Mouse (Mus musculus): ENCODE measurements around the gene Ptcd2. TPM values are rescaled to one million over a fixed set of nuclear protein-coding genes. Genes with fewer than 3 reads are reported as not detected.

Ptcd2 gene
- polyA plus RNA-seq, 2 experiments: 24.0 to 41.3 TPM

- peaks cover 29% of the 10 kb centered on the region for H3K36me3 ChIP-seq (ENCODE audit: control insufficient read depth, insufficient read depth, low read length)
Measured at GRCm38 (mm10) chr13:99351596-99351995, 7.1 kb upstream of the Ptcd2 start.

GRCm38 (mm10) chr13:99351186-99351585, 6.7 kb upstream of the Ptcd2 start:
- no peak overlapping the region for H3K4me3 ChIP-seq (replicated peaks; ENCODE audit: low read length)
- DNase-seq (ENCODE audit: low spot score): no peak
- ATAC-seq (ENCODE audit: low FRiP score, low read depth): no peak
- H3K36me3 ChIP-seq (ENCODE audit: control insufficient read depth, insufficient read depth, low read length): peaks cover 25% of the 10 kb centered on the region
- 0 out of 2 replicates have a peak, but pooled peaks cover 2% of the 10 kb centered on the region for H3K4me1 ChIP-seq (ENCODE audit: control insufficient read depth, insufficient read depth, low read length)
- no peak for TF ChIP-seq POLR2A (IDR thresholded peaks at IDR 0.05; ENCODE audit: borderline replicate concordance, extremely low read depth, insufficient read depth, insufficient read length)
- H3K27ac ChIP-seq (replicated peaks; ENCODE audit: low read depth, low read length): no peak overlapping the region
- 50% methylated on average over 8 of the region's 8 CpGs for WGBS
- no peak overlapping the region for H3K4me2 ChIP-seq (replicated peaks; ENCODE audit: low read depth, low read length, severe bottlenecking)
- H3K27me3 ChIP-seq (ENCODE audit: control insufficient read depth, insufficient read depth, low read length): no peaks in the 10 kb centered on the region
- H3K9ac ChIP-seq (ENCODE audit: low read depth, low read length, severe bottlenecking): no peak overlapping the region
- H3K9me3 ChIP-seq (ENCODE audit: control insufficient read depth, low read length): no peaks in the 10 kb centered on the region

More at GRCm38 (mm10) chr13:99351596-99351995, 7.1 kb upstream of the Ptcd2 start:
- no peaks in the 10 kb centered on the region for H3K9me3 ChIP-seq (ENCODE audit: control insufficient read depth, low read length)
- H3K9ac ChIP-seq (ENCODE audit: low read depth, low read length, severe bottlenecking): no peak overlapping the region
- no peak for TF ChIP-seq POLR2A (IDR thresholded peaks at IDR 0.05; ENCODE audit: borderline replicate concordance, extremely low read depth, insufficient read depth, insufficient read length)
- no peaks in the 10 kb centered on the region for H3K27me3 ChIP-seq (ENCODE audit: control insufficient read depth, insufficient read depth, low read length)
- DNase-seq (ENCODE audit: low spot score): no peak
- 0 out of 2 replicates have a peak, but pooled peaks cover 2% of the 10 kb centered on the region for H3K4me1 ChIP-seq (ENCODE audit: control insufficient read depth, insufficient read depth, low read length)
- no peak overlapping the region for H3K27ac ChIP-seq (replicated peaks; ENCODE audit: low read depth, low read length)
- no peak overlapping the region for H3K4me3 ChIP-seq (replicated peaks; ENCODE audit: low read length)
- no peak for ATAC-seq (ENCODE audit: low FRiP score, low read depth)
- WGBS: 78% methylated on average over 3 of the region's 3 CpGs
- no peak overlapping the region for H3K4me2 ChIP-seq (replicated peaks; ENCODE audit: low read depth, low read length, severe bottlenecking)

GRCm38 (mm10) chr13:99350009-99350408, 5.5 kb upstream of the Ptcd2 start:
- Histone ChIP-seq H3K27ac (replicated peaks; ENCODE audit: low read depth, low read length) (no peak overlapping the region), H3K9ac (ENCODE audit: low read depth, low read length, severe bottlenecking) (no peak overlapping the region), H3K4me2 (replicated peaks; ENCODE audit: low read depth, low read length, severe bottlenecking) (no peak overlapping the region), H3K9me3 (ENCODE audit: control insufficient read depth, low read length) (no peaks in the 10 kb centered on the region), H3K36me3 (ENCODE audit: control insufficient read depth, insufficient read depth, low read length) (peaks cover 20% of the 10 kb centered on the region), H3K4me1 (ENCODE audit: control insufficient read depth, insufficient read depth, low read length) (peaks cover 8% of the 10 kb centered on the region), H3K27me3 (ENCODE audit: control insufficient read depth, insufficient read depth, low read length) (no peaks in the 10 kb centered on the region), H3K4me3 (replicated peaks; ENCODE audit: low read length) (no peak overlapping the region)
- DNase-seq (ENCODE audit: low spot score) (no peak), ATAC-seq (ENCODE audit: low FRiP score, low read depth) (no peak)
- TF ChIP-seq POLR2A (IDR thresholded peaks at IDR 0.05; ENCODE audit: borderline replicate concordance, extremely low read depth, insufficient read depth, insufficient read length): no peak
- whole genome bisulfite sequencing: 91% methylated on average over 6 of the region's 6 CpGs

GRCm38 (mm10) chr13:99343876-99344598, 468 bp downstream of the Ptcd2 start:
- Histone ChIP-seq H3K4me3 (replicated peaks; ENCODE audit: low read length) (peak overlapping the region; percentile 73), H3K27ac (replicated peaks; ENCODE audit: low read depth, low read length) (peak overlapping the region; percentile 74), H3K27me3 (ENCODE audit: control insufficient read depth, insufficient read depth, low read length) (no peaks in the 10 kb centered on the region), H3K9me3 (ENCODE audit: control insufficient read depth, low read length) (no peaks in the 10 kb centered on the region), H3K4me2 (replicated peaks; ENCODE audit: low read depth, low read length, severe bottlenecking) (peak overlapping the region; percentile 76), H3K36me3 (ENCODE audit: control insufficient read depth, insufficient read depth, low read length) (peaks cover 44% of the 10 kb centered on the region), H3K9ac (ENCODE audit: low read depth, low read length, severe bottlenecking) (peak overlapping the region; percentile 80), H3K4me1 (ENCODE audit: control insufficient read depth, insufficient read depth, low read length) (peaks cover 12% of the 10 kb centered on the region)
- DNase-seq (ENCODE audit: low spot score) (no peak), ATAC-seq (ENCODE audit: low FRiP score, low read depth) (peak; percentile 80)
- 2% methylated on average over 23 of the region's 30 CpGs for WGBS
- TF ChIP-seq POLR2A (IDR thresholded peaks at IDR 0.05; ENCODE audit: borderline replicate concordance, extremely low read depth, insufficient read depth, insufficient read length): no peak

- WGBS: 94% methylated on average over 6 of the region's 6 CpGs
- ATAC-seq (ENCODE audit: low FRiP score, low read depth) (no peak), DNase-seq (ENCODE audit: low spot score) (no peak)
- H3K9ac ChIP-seq (ENCODE audit: low read depth, low read length, severe bottlenecking): no peak overlapping the region
- H3K4me1 ChIP-seq (ENCODE audit: control insufficient read depth, insufficient read depth, low read length): peaks cover 12% of the 10 kb centered on the region
- H3K4me3 ChIP-seq (replicated peaks; ENCODE audit: low read length): no peak overlapping the region
- H3K36me3 ChIP-seq (ENCODE audit: control insufficient read depth, insufficient read depth, low read length): peaks cover 51% of the 10 kb centered on the region
- H3K27ac ChIP-seq (replicated peaks; ENCODE audit: low read depth, low read length): no peak overlapping the region
- no peak overlapping the region for H3K4me2 ChIP-seq (replicated peaks; ENCODE audit: low read depth, low read length, severe bottlenecking)
- no peak for TF ChIP-seq POLR2A (IDR thresholded peaks at IDR 0.05; ENCODE audit: borderline replicate concordance, extremely low read depth, insufficient read depth, insufficient read length)
- H3K27me3 ChIP-seq (ENCODE audit: control insufficient read depth, insufficient read depth, low read length): no peaks in the 10 kb centered on the region
- H3K9me3 ChIP-seq (ENCODE audit: control insufficient read depth, low read length): no peaks in the 10 kb centered on the region
Measured at GRCm38 (mm10) chr13:99341504-99341903, 3.0 kb downstream of the Ptcd2 start.
